Mouse (Mus musculus): Measurements from ENCODE around the gene Rab14.

The Rab14 gene

GRCm38 (mm10) chr2:35199971-35200897, 686 bp downstream of the Rab14 start:
- peak; percentile 57 to 66 for DNase-seq

GRCm38 (mm10) chr2:35199541-35199940, 1.4 kb downstream of the Rab14 start:
- no peak for DNase-seq

GRCm38 (mm10) chr2:35195626-35196544, 5.0 kb downstream of the Rab14 start:
- DNase-seq = no peak

- no peak for DNase-seq
These were observed 6.9 kb downstream of the Rab14 start for GRCm38 (mm10) chr2:35193976-35194375.

- no peak for DNase-seq
These were observed 12.0 kb downstream of the Rab14 start for GRCm38 (mm10) chr2:35188929-35189328.

GRCm38 (mm10) chr2:35183115-35183673, 17.7 kb downstream of the Rab14 start:
- no peak for DNase-seq

GRCm38 (mm10) chr2:35178153-35178552, 22.8 kb downstream of the Rab14 start:
- no peak for DNase-seq

- DNase-seq = no peak
These were observed 25.4 kb downstream of the Rab14 start for GRCm38 (mm10) chr2:35175281-35176065.

GRCm38 (mm10) chr2:35174100-35174499, 26.8 kb downstream of the Rab14 start:
- DNase-seq = no peak

- DNase-seq = no peak
These were observed 27.3 kb downstream of the Rab14 start for GRCm38 (mm10) chr2:35173666-35174065.

- no peak for DNase-seq
These were observed 28.7 kb downstream of the Rab14 start for GRCm38 (mm10) chr2:35172246-35172645.

- no peak for DNase-seq
These were observed 29.5 kb downstream of the Rab14 start for GRCm38 (mm10) chr2:35171341-35171861.

- DNase-seq = no peak
These were observed 31.5 kb downstream of the Rab14 start for GRCm38 (mm10) chr2:35169452-35169851.

- DNase-seq = no peak
These were observed 34.1 kb downstream of the Rab14 start for GRCm38 (mm10) chr2:35166816-35167215.

GRCm38 (mm10) chr2:35165416-35165815, 35.5 kb downstream of the Rab14 start:
- DNase-seq = no peak

GRCm38 (mm10) chr2:35163396-35163795, 37.5 kb downstream of the Rab14 start:
- peak in 1 of 2 experiments; percentile 10 for DNase-seq

GRCm38 (mm10) chr2:35161846-35162488, 39.0 kb downstream of the Rab14 start:
- no peak for DNase-seq

GRCm38 (mm10) chr2:35160206-35160605, 40.7 kb downstream of the Rab14 start:
- no peak for DNase-seq

GRCm38 (mm10) chr2:35158358-35158757, 42.6 kb downstream of the Rab14 start:
- no peak for DNase-seq

GRCm38 (mm10) chr2:35157836-35158235, 43.1 kb downstream of the Rab14 start:
- DNase-seq = no peak

- DNase-seq = no peak
These were observed 43.9 kb downstream of the Rab14 start for GRCm38 (mm10) chr2:35156985-35157384.
